Mouse (Mus musculus): Measurements from ENCODE around the gene Pde4dip. TPM values are rescaled to one million over a fixed set of nuclear protein-coding genes. Genes with fewer than 3 reads are reported as not detected.

Pde4dip gene
- polyA plus RNA-seq, 2 experiments, result 4.0 to 6.7 TPM

GRCm38 (mm10) chr3:97680631-97681320 lies 207.7 kb downstream of the Pde4dip start:
- DNase-seq (ENCODE audit: low read depth in 3 of 3, low spot score in 3 of 3) (peak; percentile 41 to 52 (median 47)), ATAC-seq (ENCODE audit: insufficient read depth) (peak; percentile 77)
- WGBS (ENCODE audit: insufficient replicate concordance), result 3% methylated on average over 28 of the region's 28 CpGs
- H3K9ac ChIP-seq (replicated peaks), result peak overlapping the region; percentile 27
- H3K4me1 ChIP-seq (replicated peaks; ENCODE audit: control insufficient read depth in 2 of 2, insufficient read depth in 2 of 2, low read length in 1 of 2), result peaks cover 0 to 10% of the 10 kb centered on the region in 2 experiments; a peak in 3 of 4 replicates
- no peaks in the 10 kb centered on the region for H3K9me3 ChIP-seq (ENCODE audit: control insufficient read depth, low read length)
- H3K27ac ChIP-seq, result no peak overlapping the region
- no peaks in the 10 kb centered on the region for H3K36me3 ChIP-seq (replicated peaks; ENCODE audit: control insufficient read depth, insufficient read depth, low read depth)
- no peak for TF ChIP-seq EP300 (IDR thresholded peaks at IDR 0.05; ENCODE audit: low read depth)
- peak; percentile 93 for TF ChIP-seq CTCF (IDR thresholded peaks at IDR 0.05; ENCODE audit: low read depth)
- no peaks in the 10 kb centered on the region; the same call in 1 of the 2 replicates for H3K27me3 ChIP-seq (ENCODE audit: control insufficient read depth, insufficient read depth, low read length)
- peak overlapping the region; percentile 40 to 65 for H3K4me3 ChIP-seq (ENCODE audit: insufficient read depth in 1 of 2, low read depth in 2 of 2, low read length in 2 of 2)
- H3K4me2 ChIP-seq (ENCODE audit: low read depth), result peak overlapping the region; percentile 78

GRCm38 (mm10) chr3:97678416-97678815 lies 210.1 kb downstream of the Pde4dip start:
- TF ChIP-seq EP300 (IDR thresholded peaks at IDR 0.05; ENCODE audit: low read depth), result no peak
- no peak for TF ChIP-seq CTCF (IDR thresholded peaks at IDR 0.05; ENCODE audit: low read depth)
- DNase-seq (ENCODE audit: low read depth in 3 of 3, low spot score in 3 of 3) (peak in 1 of 3 experiments; percentile 13), ATAC-seq (ENCODE audit: insufficient read depth) (no peak)
- no peak overlapping the region for H3K4me2 ChIP-seq (ENCODE audit: low read depth)
- 69% methylated on average over 3 of the region's 3 CpGs for WGBS (ENCODE audit: insufficient replicate concordance)
- no peak overlapping the region for H3K9ac ChIP-seq (replicated peaks)
- no peaks in the 10 kb centered on the region for H3K9me3 ChIP-seq (ENCODE audit: control insufficient read depth, low read length)
- no peaks in the 10 kb centered on the region; the same call in 1 of the 2 replicates for H3K27me3 ChIP-seq (ENCODE audit: control insufficient read depth, insufficient read depth, low read length)
- no peak overlapping the region for H3K4me3 ChIP-seq (ENCODE audit: insufficient read depth in 1 of 2, low read depth in 2 of 2, low read length in 2 of 2)
- no peak overlapping the region for H3K27ac ChIP-seq
- peaks cover 0 to 9% of the 10 kb centered on the region in 2 experiments; a peak in 3 of 4 replicates for H3K4me1 ChIP-seq (replicated peaks; ENCODE audit: control insufficient read depth in 2 of 2, insufficient read depth in 2 of 2, low read length in 1 of 2)
- H3K36me3 ChIP-seq (replicated peaks; ENCODE audit: control insufficient read depth, insufficient read depth, low read depth), result no peaks in the 10 kb centered on the region

- DNase-seq (ENCODE audit: low read depth in 3 of 3, low spot score in 3 of 3), result no peak
- Histone ChIP-seq H3K27me3 (ENCODE audit: control insufficient read depth, insufficient read depth, low read length) (no peaks in the 10 kb centered on the region), H3K27ac (no peak overlapping the region), H3K9ac (replicated peaks) (no peak overlapping the region), H3K4me1 (replicated peaks; ENCODE audit: control insufficient read depth in 2 of 2, insufficient read depth in 2 of 2, low read length in 1 of 2) (no peaks in the 10 kb centered on the region; a peak in 2 of 4 replicates), H3K4me2 (ENCODE audit: low read depth) (no peak overlapping the region), H3K36me3 (replicated peaks; ENCODE audit: control insufficient read depth, insufficient read depth, low read depth) (no peaks in the 10 kb centered on the region), H3K9me3 (ENCODE audit: control insufficient read depth, low read length) (no peaks in the 10 kb centered on the region), H3K4me3 (ENCODE audit: insufficient read depth in 1 of 2, low read depth in 2 of 2, low read length in 2 of 2) (no peak overlapping the region)
- TF ChIP-seq CTCF (IDR thresholded peaks at IDR 0.05; ENCODE audit: low read depth) (no peak), EP300 (IDR thresholded peaks at IDR 0.05; ENCODE audit: low read depth) (no peak)
- 73% methylated on average over 3 of the region's 3 CpGs for WGBS (ENCODE audit: insufficient replicate concordance)
- ATAC-seq (ENCODE audit: insufficient read depth), result no peak
Measured at GRCm38 (mm10) chr3:97676126-97676525, 212.4 kb downstream of the Pde4dip start.

- ATAC-seq (ENCODE audit: insufficient read depth), result no peak
- no peak within 1 kb of the TSS for H3K9ac ChIP-seq (replicated peaks)
- no peaks in the 10 kb centered on the region; a peak in 1 of 4 replicates for H3K4me1 ChIP-seq (replicated peaks; ENCODE audit: control insufficient read depth in 2 of 2, insufficient read depth in 2 of 2, low read length in 1 of 2)
- H3K4me2 ChIP-seq (ENCODE audit: low read depth), result no peak within 1 kb of the TSS
- DNase-seq (ENCODE audit: low read depth in 3 of 3, low spot score in 3 of 3), result no peak
- no peak within 1 kb of the TSS for H3K27ac ChIP-seq
- 53% methylated on average over 7 of the region's 7 CpGs for WGBS (ENCODE audit: insufficient replicate concordance)
- H3K27me3 ChIP-seq (ENCODE audit: control insufficient read depth, insufficient read depth, low read length), result no peaks in the 10 kb centered on the region
- no peaks in the 10 kb centered on the region for H3K9me3 ChIP-seq (ENCODE audit: control insufficient read depth, low read length)
- no peaks in the 10 kb centered on the region for H3K36me3 ChIP-seq (replicated peaks; ENCODE audit: control insufficient read depth, insufficient read depth, low read depth)
- H3K4me3 ChIP-seq (ENCODE audit: insufficient read depth in 1 of 2, low read depth in 2 of 2, low read length in 2 of 2), result no peak within 1 kb of the TSS
- no peak for TF ChIP-seq EP300 (IDR thresholded peaks at IDR 0.05; ENCODE audit: low read depth)
- no peak for TF ChIP-seq CTCF (IDR thresholded peaks at IDR 0.05; ENCODE audit: low read depth)
Measured at GRCm38 (mm10) chr3:97674644-97675110, 213.8 kb downstream of the Pde4dip start, which contains the start of gene Gm17651. Gene Gm17651, minus strand, starts transcription at chr3:97674694.

GRCm38 (mm10) chr3:97667093-97667675 lies 221.3 kb downstream of the Pde4dip start:
- TF ChIP-seq EP300 (IDR thresholded peaks at IDR 0.05; ENCODE audit: low read depth) (no peak), CTCF (IDR thresholded peaks at IDR 0.05; ENCODE audit: low read depth) (no peak)
- WGBS (ENCODE audit: insufficient replicate concordance), result 71% methylated on average over 14 of the region's 14 CpGs

More at GRCm38 (mm10) chr3:97667093-97667675, 221.3 kb downstream of the Pde4dip start:
- Histone ChIP-seq H3K4me1 (replicated peaks; ENCODE audit: control insufficient read depth in 2 of 2, insufficient read depth in 2 of 2, low read length in 1 of 2) (0 out of 4 replicates have a peak, but pooled peaks cover 0 to 2% of the 10 kb centered on the region in 2 experiments), H3K9me3 (ENCODE audit: control insufficient read depth, low read length) (no peaks in the 10 kb centered on the region), H3K36me3 (replicated peaks; ENCODE audit: control insufficient read depth, insufficient read depth, low read depth) (no peaks in the 10 kb centered on the region), H3K27me3 (ENCODE audit: control insufficient read depth, insufficient read depth, low read length) (no peaks in the 10 kb centered on the region), H3K9ac (replicated peaks) (no peak overlapping the region), H3K27ac (no peak overlapping the region), H3K4me2 (ENCODE audit: low read depth) (no peak overlapping the region), H3K4me3 (ENCODE audit: insufficient read depth in 1 of 2, low read depth in 2 of 2, low read length in 2 of 2) (no peak overlapping the region)
- DNase-seq (ENCODE audit: low read depth in 3 of 3, low spot score in 3 of 3), result no peak
- no peak for ATAC-seq (ENCODE audit: insufficient read depth)
